Mouse (Mus musculus): ENCODE data around the gene March9.

DNA sequence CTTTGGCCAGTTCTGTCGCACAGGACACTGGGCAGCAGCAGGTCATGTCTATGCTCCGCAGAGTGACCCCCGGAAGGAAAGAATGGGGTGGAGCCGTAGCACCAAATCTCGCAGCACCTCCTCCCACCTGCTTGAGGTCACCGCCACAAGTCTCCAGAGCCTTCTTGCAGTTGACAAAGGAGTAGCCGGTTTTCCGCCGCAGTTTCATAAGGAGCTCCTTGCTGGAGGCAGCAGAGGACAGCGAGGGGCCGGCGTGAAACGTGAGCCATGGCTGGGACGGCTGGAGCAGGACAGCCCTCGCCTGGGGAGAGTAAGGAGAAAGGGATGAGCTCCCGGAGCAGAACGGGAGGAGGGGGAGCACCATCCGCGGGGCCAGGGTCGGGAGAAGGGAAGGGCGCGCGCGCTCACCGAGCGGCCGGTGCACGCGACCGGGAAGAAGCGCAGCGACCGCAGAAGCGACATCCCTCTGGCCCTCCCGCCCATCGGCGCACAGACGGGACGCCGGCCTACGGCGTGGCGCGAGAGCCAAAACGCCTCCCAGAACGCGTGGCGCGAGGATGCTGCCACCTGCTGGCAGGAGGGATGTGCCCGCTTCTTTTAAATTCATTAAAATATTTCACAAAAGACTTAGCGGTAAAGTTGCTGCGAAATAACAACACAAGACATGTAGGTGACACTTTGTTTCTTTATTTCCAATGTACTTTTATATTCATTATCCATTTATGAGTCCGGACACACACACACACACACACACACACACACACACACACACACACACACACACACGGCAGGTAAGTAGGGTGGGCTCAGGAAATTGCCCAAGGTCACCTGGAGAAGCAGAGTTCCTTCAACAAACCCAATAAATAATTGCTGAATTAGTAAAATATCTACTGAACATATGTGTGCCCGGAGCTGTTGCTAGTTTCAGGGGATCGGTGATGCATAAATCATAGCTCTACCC, 29.4 kb downstream of the March9 start, which contains the start of gene Tsfm:
- TF ChIP-seq CTCF (IDR thresholded peaks at IDR 0.05; ENCODE audit: low read depth) (peak; percentile 92), EP300 (IDR thresholded peaks at IDR 0.05; ENCODE audit: low read depth) (peak; percentile 32; the same call in 1 of the 2 replicates)

Data from heart, postnatal 0 days (tissue).